Mouse (Mus musculus) heart, embryonic 10.5 days (tissue): Measurements from ENCODE around the gene Gm44965. TPM values are rescaled to one million over a fixed set of nuclear protein-coding genes. Genes with fewer than 3 reads are reported as not detected.

Source experiments
- DNase-seq: peaks from one replicate; pipeline ENCODE4 v3.0.0-alpha.2; 2017; ENCODE audit warnings: low spot score
- H3K27ac ChIP-seq: fragments of 300-500 bp; sonication (generic); 2 replicates; pipeline ENCODE4 v1.5.1; 2016; ENCODE audit warnings: mild to moderate bottlenecking
- H3K27me3 ChIP-seq: fragments of 300-500 bp; sonication (generic); 2 replicates; pipeline ENCODE4 v1.6.1; 2016; ENCODE audit warnings: mild to moderate bottlenecking; ENCODE audit not compliant: poor library complexity, insufficient read depth, severe bottlenecking
- H3K36me3 ChIP-seq: fragments of 300-500 bp; sonication (generic); 2 replicates; pipeline ENCODE4 v1.6.1; 2016; ENCODE audit warnings: mild to moderate bottlenecking, moderate library complexity
- H3K4me1 ChIP-seq: fragments of 300-500 bp; sonication (generic); 2 replicates; pipeline ENCODE4 v1.6.1; 2016; ENCODE audit warnings: mild to moderate bottlenecking
- H3K4me3 ChIP-seq: fragments of 300-500 bp; sonication (generic); 2 replicates; pipeline ENCODE4 v1.5.1; 2016; ENCODE audit warnings: mild to moderate bottlenecking, moderate library complexity
- H3K9me3 ChIP-seq: fragments of 300-500 bp; sonication (generic); 2 replicates; pipeline ENCODE4 v1.6.1; 2016; ENCODE audit warnings: mild to moderate bottlenecking, moderate library complexity
- WGBS: fragments of 180-500 bp; shearing (Covaris S2); methylation state at CpG from one replicate; pipeline ENCODE4 v1.1.7; 2016; 5-methylcytosine and 5-hydroxymethylcytosine counted together
- polyA plus RNA-seq: library from polyadenylated mRNA; unstranded; fragments of >200 nt; fragmentation: Nextera tagmentation; extraction: Ambion mirVana; gene quantifications from 2 replicates; pipeline ENCODE4 v1.2.1, GENCODE M21; 2016

The Gm44965 gene
- polyA plus RNA-seq, 1 experiment from 2014 or later, result 0.49 TPM

DNA sequence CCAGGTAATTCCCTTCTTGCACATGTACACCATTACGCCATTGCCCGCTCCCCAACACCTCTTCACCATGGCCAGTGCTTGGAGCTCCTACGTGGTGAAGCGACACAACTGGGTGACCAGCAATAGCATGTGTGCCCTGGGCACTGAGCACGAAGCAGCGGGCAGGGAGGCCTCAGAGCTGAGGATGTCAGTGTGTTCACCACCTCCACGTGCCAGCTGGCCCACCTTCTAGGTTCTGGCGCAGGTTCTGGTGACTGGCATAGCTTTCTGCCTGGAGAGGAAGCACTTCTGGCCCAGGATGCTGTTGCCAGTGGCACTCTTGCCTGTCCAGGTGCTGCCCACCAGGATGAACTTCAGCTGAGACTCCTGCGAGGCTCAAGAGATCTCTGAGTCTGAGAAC, 71.7 kb downstream of the Gm44965 start:
- no peaks in the 10 kb centered on the region for H3K4me1 ChIP-seq
- no peaks in the 10 kb centered on the region for H3K9me3 ChIP-seq
- H3K27ac ChIP-seq, result no peak overlapping the region
- 88% methylated on average over 9 of the region's 9 CpGs for whole genome bisulfite sequencing
- no peak overlapping the region for H3K4me3 ChIP-seq
- no peaks in the 10 kb centered on the region for H3K36me3 ChIP-seq
- no peak for DNase-seq
- no peaks in the 10 kb centered on the region for H3K27me3 ChIP-seq

DNA sequence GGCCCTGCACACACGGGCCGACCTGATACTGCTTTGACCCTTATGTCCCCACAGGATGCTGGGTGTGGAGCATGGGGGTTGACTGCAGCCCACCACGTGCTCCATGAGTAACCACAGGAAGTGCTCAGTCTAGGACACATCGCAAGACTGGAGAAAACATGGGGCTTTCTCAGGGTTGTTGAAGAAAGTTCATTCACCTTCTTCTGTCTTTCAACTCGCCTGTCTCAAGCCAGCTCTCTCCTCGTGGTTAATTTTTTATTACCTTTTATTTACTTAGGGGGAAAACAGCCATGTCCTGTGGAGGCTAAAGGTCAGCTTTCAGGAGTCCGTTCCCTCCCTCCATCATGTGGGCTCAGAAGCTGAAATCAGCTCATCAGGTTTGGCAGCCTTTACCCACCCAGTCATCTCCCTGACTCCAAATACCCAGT, 72.4 kb downstream of the Gm44965 start:
- Histone ChIP-seq H3K4me1 (no peaks in the 10 kb centered on the region), H3K27ac (no peak overlapping the region), H3K36me3 (no peaks in the 10 kb centered on the region), H3K4me3 (no peak overlapping the region), H3K9me3 (no peaks in the 10 kb centered on the region), H3K27me3 (no peaks in the 10 kb centered on the region)
- WGBS, result 58% methylated on average over 7 of the region's 7 CpGs
- DNase-seq, result no peak

DNA sequence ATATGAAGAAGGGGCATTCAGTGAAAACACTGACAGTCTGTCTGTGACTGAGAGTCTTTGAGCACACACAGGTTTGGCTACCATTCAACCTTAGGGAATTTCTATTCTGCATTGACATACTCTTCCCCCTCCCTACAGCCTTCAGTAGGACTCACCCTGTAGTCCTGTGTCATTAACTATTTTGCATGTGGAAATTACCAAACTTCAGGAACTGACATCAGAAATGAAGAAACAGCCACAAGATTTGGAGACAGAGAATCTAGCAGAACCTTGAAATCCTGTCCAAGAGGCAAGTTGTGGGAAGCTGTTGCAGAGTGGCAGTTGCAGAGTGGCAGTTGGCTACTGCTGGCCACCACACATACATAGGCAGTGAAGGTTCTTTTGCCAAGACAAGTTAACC, 74.3 kb downstream of the Gm44965 start:
- no peak for DNase-seq
- no peaks in the 10 kb centered on the region for H3K27me3 ChIP-seq
- no peaks in the 10 kb centered on the region for H3K36me3 ChIP-seq
- no peaks in the 10 kb centered on the region for H3K4me1 ChIP-seq
- H3K27ac ChIP-seq, result no peak overlapping the region
- no peaks in the 10 kb centered on the region for H3K9me3 ChIP-seq
- H3K4me3 ChIP-seq, result no peak overlapping the region

Other genes starting within 250 kb of the Gm44965 start
- 17.5 and 25.6 TPM in 2 replicates for gene Krba1, start 198.4 kb upstream of the Gm44965 start, polyA plus RNA-seq
- gene Zfp467, start 148.1 kb upstream of the Gm44965 start, polyA plus RNA-seq, result 13.4 and 13.9 TPM in 2 replicates
- gene Sspo, start 145.7 kb upstream of the Gm44965 start, polyA plus RNA-seq, result 0.15 and 0.64 TPM in 2 replicates
- gene Atp6v0e2, start 56.3 kb upstream of the Gm44965 start, polyA plus RNA-seq, result 21.1 and 26.6 TPM in 2 replicates
- gene Lrrc61, start 39.1 kb upstream of the Gm44965 start, polyA plus RNA-seq, result 9.5 and 12.9 TPM in 2 replicates
- 10.5 and 18.2 TPM in 2 replicates for gene Rarres2, start 21.2 kb upstream of the Gm44965 start, polyA plus RNA-seq
- gene Gm45021, start 4.3 kb upstream of the Gm44965 start, polyA plus RNA-seq, result not detected in 2 replicates
- 31.9 and 33.2 TPM in 2 replicates for gene Repin1, start 58 bp upstream of the Gm44965 start, polyA plus RNA-seq
- gene Zfp775, start 8.1 kb downstream of the Gm44965 start, polyA plus RNA-seq, result 7.7 and 8.9 TPM in 2 replicates
- 0.90 and 1.6 TPM in 2 replicates for gene AI854703, start 32.8 kb downstream of the Gm44965 start, polyA plus RNA-seq
- gene Gimap8, start 53.3 kb downstream of the Gm44965 start, polyA plus RNA-seq, result 0.70 and 0.87 TPM in 2 replicates
- 7.4 and 8.7 TPM in 2 replicates for gene Gimap9, start 82.2 kb downstream of the Gm44965 start, polyA plus RNA-seq
- gene Gimap4, start 90.6 kb downstream of the Gm44965 start, polyA plus RNA-seq, result 6.4 and 10.6 TPM in 2 replicates
- 21.3 and 26.0 TPM in 2 replicates for gene Gimap6, start 114.3 kb downstream of the Gm44965 start, polyA plus RNA-seq
- gene Gm28053, start 124.7 kb downstream of the Gm44965 start, polyA plus RNA-seq, result 1.9 and 2.5 TPM in 2 replicates
- not detected in 2 replicates for gene Gimap7, start 124.7 kb downstream of the Gm44965 start, polyA plus RNA-seq
- 14.6 and 19.0 TPM in 2 replicates for gene Gimap1, start 145.1 kb downstream of the Gm44965 start, polyA plus RNA-seq
- 2.7 and 4.0 TPM in 2 replicates for gene Gimap5, start 152.3 kb downstream of the Gm44965 start, polyA plus RNA-seq
- 0.11 TPM in 1 of 2 replicates, not detected in the other for gene Gimap3, start 176.9 kb downstream of the Gm44965 start, polyA plus RNA-seq
- gene Tmem176a, start 247.0 kb downstream of the Gm44965 start, polyA plus RNA-seq, result 65.3 and 84.3 TPM in 2 replicates
- 150 and 178 TPM in 2 replicates for gene Tmem176b, start 247.6 kb downstream of the Gm44965 start, polyA plus RNA-seq